8 mouse cellular contexts compared by ENCODE assay signal in genomic region chr11:4217914-4218629, GRCm38 (mm10). TPM values are rescaled to one million over a fixed set of nuclear protein-coding genes. Genes with fewer than 3 reads are reported as not detected.
DNase-seq lines count a peak whose midpoint lies in the region; ATAC-seq and TF ChIP-seq lines count a peak whose summit lies in the region.

Castor1 (plus strand) TSS chr11:4218225.

- H3K9ac ChIP-seq in heart, embryonic 13.5 days: peak within 1 kb of the TSS; percentile 83
- H3K9ac ChIP-seq in liver, embryonic 16.5 days (ENCODE audit: low read depth, low read length): peak within 1 kb of the TSS; percentile 74
- peak within 1 kb of the TSS; percentile 67 for H3K9ac ChIP-seq in neural tube, embryonic 13.5 days

- peaks cover 32% of the 10 kb centered on the region for H3K4me1 ChIP-seq in heart, embryonic 13.5 days
- H3K4me1 ChIP-seq in liver, embryonic 16.5 days (ENCODE audit: control insufficient read depth, low read depth, low read length): peaks cover 41% of the 10 kb centered on the region
- peaks cover 16% of the 10 kb centered on the region for H3K4me1 ChIP-seq in neural tube, embryonic 13.5 days (replicated peaks)
- peaks cover 20% of the 10 kb centered on the region for H3K4me1 ChIP-seq in testis, adult 2 months (ENCODE audit: control insufficient read depth, insufficient read depth, low read length)

- H3K4me3 ChIP-seq in heart, embryonic 13.5 days: peak within 1 kb of the TSS; percentile 60
- peak within 1 kb of the TSS; percentile 63 for H3K4me3 ChIP-seq in liver, embryonic 16.5 days (ENCODE audit: low read depth, low read length)
- peak within 1 kb of the TSS; percentile 44 for H3K4me3 ChIP-seq in neural tube, embryonic 13.5 days
- H3K4me3 ChIP-seq in testis, adult 2 months (ENCODE audit: control insufficient read depth, low read depth, low read length): peak within 1 kb of the TSS; percentile 83

- DNase-seq in CD4-positive, CD25-positive, alpha-beta regulatory T cell, adult 2 months (ENCODE audit: low read depth, low spot score): peak; percentile 94
- DNase-seq in brain, adult 2 months (ENCODE audit: low read depth, low spot score): peak; percentile 63
- DNase-seq in fibroblast of lung, adult 2 months (ENCODE audit: low read depth): peak; percentile 87
- peak; percentile 95 for DNase-seq in kidney, postnatal 10 days

- peak within 1 kb of the TSS; percentile 92 for H3K4me2 ChIP-seq in heart, embryonic 13.5 days
- peak within 1 kb of the TSS; percentile 99 for H3K4me2 ChIP-seq in liver, embryonic 16.5 days (ENCODE audit: low read depth, low read length)
- peak within 1 kb of the TSS; percentile 64 for H3K4me2 ChIP-seq in neural tube, embryonic 13.5 days

- H3K27ac ChIP-seq in heart, embryonic 13.5 days (replicated peaks): peak within 1 kb of the TSS; percentile 72
- H3K27ac ChIP-seq in liver, embryonic 16.5 days (ENCODE audit: low read length): 0 out of 2 replicates have a peak within 1 kb of the TSS, but pooled peaks have one; percentile 48
- H3K27ac ChIP-seq in neural tube, embryonic 13.5 days (replicated peaks): no peak within 1 kb of the TSS
- H3K27ac ChIP-seq in testis, adult 2 months (ENCODE audit: control insufficient read depth, insufficient read depth, low read depth, low read length): peak within 1 kb of the TSS; percentile 52; the same call in 1 of the 2 replicates

- H3K36me3 ChIP-seq in heart, embryonic 13.5 days: peaks cover 26% of the 10 kb centered on the region
- no peaks in the 10 kb centered on the region for H3K36me3 ChIP-seq in liver, embryonic 16.5 days (ENCODE audit: control insufficient read depth, insufficient read depth)
- peaks cover 26% of the 10 kb centered on the region for H3K36me3 ChIP-seq in neural tube, embryonic 13.5 days
- H3K36me3 ChIP-seq in testis, adult 2 months (ENCODE audit: control insufficient read depth, insufficient read depth, low read length): no peaks in the 10 kb centered on the region; the same call in 1 of the 2 replicates

- no peak for TF ChIP-seq CTCF in testis, adult 2 months (IDR thresholded peaks at IDR 0.05; ENCODE audit: control insufficient read depth, insufficient read depth, insufficient replicate concordance, low read depth, low read length)

- 2% methylated on average over 55 of the region's 56 CpGs for WGBS in heart, embryonic 13.5 days
- under 1% methylated on average over 56 of the region's 56 CpGs for WGBS in liver, embryonic 16.5 days (ENCODE audit: insufficient replicate concordance)
- WGBS in neural tube, embryonic 13.5 days: 1% methylated on average over 56 of the region's 56 CpGs

- peaks cover 35% of the 10 kb centered on the region for H3K27me3 ChIP-seq in heart, embryonic 13.5 days (replicated peaks)
- peaks cover 17% of the 10 kb centered on the region for H3K27me3 ChIP-seq in liver, embryonic 16.5 days (ENCODE audit: control insufficient read depth, insufficient read depth, low read depth, low read length)
- H3K27me3 ChIP-seq in neural tube, embryonic 13.5 days: peaks cover 30% of the 10 kb centered on the region
- H3K27me3 ChIP-seq in testis, adult 2 months (ENCODE audit: control insufficient read depth, insufficient read depth, low read length): no peaks in the 10 kb centered on the region

- ATAC-seq in heart, embryonic 13.5 days (ENCODE audit: extremely low read depth, insufficient number of reproducible peaks, low FRiP score, low TSS enrichment): peak; percentile 94
- ATAC-seq in liver, embryonic 16.5 days (ENCODE audit: low read depth): peak; percentile 93
- ATAC-seq in neural tube, embryonic 13.5 days (ENCODE audit: low read depth): peak; percentile 62

- peak; percentile 25; the same call in 1 of the 2 replicates for TF ChIP-seq POLR2A in testis, adult 2 months (IDR thresholded peaks at IDR 0.05; ENCODE audit: control insufficient read depth, low read depth, low read length)

- no peaks in the 10 kb centered on the region for H3K9me3 ChIP-seq in heart, embryonic 13.5 days
- no peaks in the 10 kb centered on the region for H3K9me3 ChIP-seq in liver, embryonic 16.5 days (replicated peaks; ENCODE audit: control insufficient read depth, low read length)
- H3K9me3 ChIP-seq in neural tube, embryonic 13.5 days: no peaks in the 10 kb centered on the region

RNA-seq across cellular contexts. Expression of gene Castor1, which starts in this region (rescaled TPM):
- polyA plus RNA-seq in heart, embryonic 13.5 days (2015; fragmentation: Nextera tagmentation; extraction: Ambion mirVana): 3.5 and 4.6 TPM in 2 replicates
- polyA plus RNA-seq in liver, embryonic 16.5 days (2015; fragmentation: Nextera tagmentation; extraction: Ambion mirVana): 1.2 and 1.7 TPM in 2 replicates
- 3.5 and 4.1 TPM in 2 replicates for polyA plus RNA-seq in neural tube, embryonic 13.5 days (2015; fragmentation: Nextera tagmentation; extraction: Ambion mirVana)
- polyA plus RNA-seq in testis, adult 2 months (2012; rRNA removed): 7.6 and 7.7 TPM in 2 replicates
